Comparison of ENCODE assay signal across 11 mouse cellular contexts in the genomic region with DNA sequence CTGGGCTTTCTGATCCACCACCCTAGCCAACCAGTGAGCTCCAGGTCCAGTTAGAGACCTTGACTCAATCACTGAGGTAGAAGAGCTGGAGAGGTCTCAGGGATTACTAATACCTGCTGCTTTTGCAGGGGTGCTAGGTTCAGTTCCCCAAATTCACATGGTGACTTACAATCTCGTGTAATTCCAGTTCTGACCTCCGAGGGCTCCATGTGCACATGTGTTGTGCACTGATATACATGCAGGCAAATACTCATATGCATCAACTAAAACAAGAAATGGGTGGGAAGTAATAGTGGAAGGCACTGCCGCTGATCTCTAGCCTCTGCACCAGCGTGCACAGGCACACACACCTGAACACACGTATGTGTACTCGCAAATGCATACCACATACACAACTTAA. TPM values are rescaled to one million over a fixed set of nuclear protein-coding genes. Genes with fewer than 3 reads are reported as not detected.
DNase-seq lines count a peak whose midpoint lies in the region; ATAC-seq and TF ChIP-seq lines count a peak whose summit lies in the region.
"Had no signal": no experiment of that assay in that cellular context is flagged by ENCODE, and none has a peak within 500 bp of the region (broad histone marks: within the 10 kb centered on the region; RNA-seq: fewer than 3 reads in every experiment).

No protein-coding gene starts in this region.

- TF ChIP-seq CTCF in layer of hippocampus, adult 2 months (conservative IDR thresholded peaks at IDR 0.05): peak; percentile 59

- no peak for ATAC-seq in cerebellum, adult (ENCODE audit: insufficient number of reproducible peaks, low FRiP score, low TSS enrichment)
- ATAC-seq in CD4-positive, CD25-positive, alpha-beta regulatory T cell, adult 4 months: peak; percentile 39
- ATAC-seq: midbrain, embryonic 16.5 days had no signal

- H3K27ac ChIP-seq in layer of hippocampus, adult 2 months: no peak overlapping the region
- H3K27ac ChIP-seq: embryonic facial prominence, embryonic 12.5 days had no signal

- intact Hi-C loops in gastrocnemius, postnatal 36 days (cut with DNase I): no loop called here

- DNase-seq in cerebellum, postnatal 10 days: peak; percentile 52 to 61
- DNase-seq in layer of hippocampus, adult 2 months (ENCODE audit: low spot score in 2 of 2): no peak
- no peak for DNase-seq in layer of hippocampus, adult 18-20 months (ENCODE audit: low spot score in 2 of 2)
- peak; percentile 37 for DNase-seq in naive thymus-derived CD4-positive, alpha-beta T cell, adult 2 months (ENCODE audit: low read depth)
- no peak for DNase-seq in c-Kit-positive CD71-positive TER-119-positive erythroid progenitor cells, embryonic 14.5 days (ENCODE audit: low spot score)
- no peak for DNase-seq in gastrocnemius, postnatal 36 days
- DNase-seq: heart, postnatal 14 days had no signal

- no peak overlapping the region for H3K4me3 ChIP-seq in layer of hippocampus, adult 2 months
- H3K4me3 ChIP-seq: embryonic facial prominence, embryonic 12.5 days had no signal

RNA-seq across cellular contexts. Expression of gene Plek2, which starts 40.4 kb away (rescaled TPM):
- under 1 TPM in 1 of 2 experiments, not detected in 1; 0.23 TPM for total RNA-seq in layer of hippocampus, adult 2 months (2021)
- under 1 TPM; 0.27 to 0.33 TPM for total RNA-seq in layer of hippocampus, adult 18-20 months (2021)
- under 1 TPM in 1 of 2 experiments, not detected in 1; 0.39 TPM for polyA plus RNA-seq in CD4-positive, CD25-positive, alpha-beta regulatory T cell, adult 4 months (2017; shearing (Covaris generic))
- total RNA-seq in gastrocnemius, postnatal 36 days (2021): under 1 TPM in 1 of 2 experiments, not detected in 1; 0.22 TPM

Comparison
In these comparisons a context has a peak if more than half of its experiments do, and no peak if none do; other contexts are left out.
1. DNase-seq: peak in cerebellum, postnatal 10 days (2 of 2) and naive thymus-derived CD4-positive, alpha-beta T cell, adult 2 months (single experiment); none in layer of hippocampus, adult 2 months (0 of 2), layer of hippocampus, adult 18-20 months (0 of 2), c-Kit-positive CD71-positive TER-119-positive erythroid progenitor cells, embryonic 14.5 days (single experiment) and gastrocnemius, postnatal 36 days (0 of 2).